Mouse (Mus musculus): ENCODE measurements around the gene Dpp6. TPM values are rescaled to one million over a fixed set of nuclear protein-coding genes. Genes with fewer than 3 reads are reported as not detected.

Gene Dpp6
- polyA plus RNA-seq, 1 experiment from 2014 or later = 28.8 TPM

GRCm38 (mm10) chr5:27077821-27078220, 260.8 kb downstream of the Dpp6 start:
- H3K9me3 ChIP-seq = no peaks in the 10 kb centered on the region
- WGBS = 66% methylated on average over 1 of the region's 1 CpGs

GRCm38 (mm10) chr5:27081275-27081674, 264.3 kb downstream of the Dpp6 start:
- Histone ChIP-seq H3K9me3 (no peaks in the 10 kb centered on the region), H3K9ac (replicated peaks) (no peak overlapping the region), H3K36me3 (no peaks in the 10 kb centered on the region), H3K27me3 (no peaks in the 10 kb centered on the region), H3K27ac (replicated peaks) (peak overlapping the region; percentile 54), H3K4me2 (replicated peaks) (no peak overlapping the region), H3K4me1 (peaks cover 17% of the 10 kb centered on the region), H3K4me3 (no peak overlapping the region)
- ATAC-seq (replicated peaks) = peak; percentile 86
- 34% methylated on average over 1 of the region's 1 CpGs for WGBS

More at GRCm38 (mm10) chr5:27077821-27078220, 260.8 kb downstream of the Dpp6 start:
- peaks cover 17% of the 10 kb centered on the region for H3K4me1 ChIP-seq
- no peak overlapping the region for H3K4me3 ChIP-seq
- no peak overlapping the region for H3K4me2 ChIP-seq (replicated peaks)
- H3K27ac ChIP-seq (replicated peaks) = no peak overlapping the region
- no peaks in the 10 kb centered on the region for H3K27me3 ChIP-seq
- ATAC-seq (replicated peaks) = no peak
- H3K9ac ChIP-seq (replicated peaks) = no peak overlapping the region
- H3K36me3 ChIP-seq = no peaks in the 10 kb centered on the region

- no peak overlapping the region for H3K4me2 ChIP-seq (replicated peaks)
- no peaks in the 10 kb centered on the region for H3K36me3 ChIP-seq
- no peak overlapping the region for H3K4me3 ChIP-seq
- WGBS = 78% methylated on average over 4 of the region's 4 CpGs
- H3K9me3 ChIP-seq = no peaks in the 10 kb centered on the region
- no peak overlapping the region for H3K9ac ChIP-seq (replicated peaks)
- ATAC-seq (replicated peaks) = no peak
- peaks cover 12% of the 10 kb centered on the region for H3K4me1 ChIP-seq
- H3K27me3 ChIP-seq = no peaks in the 10 kb centered on the region
- no peak overlapping the region for H3K27ac ChIP-seq (replicated peaks)
Observed at GRCm38 (mm10) chr5:27083762-27084161, 266.8 kb downstream of the Dpp6 start.

GRCm38 (mm10) chr5:27108221-27108620, 291.2 kb downstream of the Dpp6 start:
- Histone ChIP-seq H3K27me3 (no peaks in the 10 kb centered on the region), H3K4me3 (no peak overlapping the region), H3K9me3 (no peaks in the 10 kb centered on the region), H3K9ac (replicated peaks) (no peak overlapping the region), H3K4me1 (no peaks in the 10 kb centered on the region), H3K27ac (replicated peaks) (no peak overlapping the region), H3K4me2 (replicated peaks) (no peak overlapping the region), H3K36me3 (no peaks in the 10 kb centered on the region)
- no peak for ATAC-seq (replicated peaks)
- 98% methylated on average over 1 of the region's 1 CpGs for WGBS

GRCm38 (mm10) chr5:27122479-27122878, 305.5 kb downstream of the Dpp6 start:
- Histone ChIP-seq H3K27ac (replicated peaks) (no peak overlapping the region), H3K27me3 (no peaks in the 10 kb centered on the region), H3K4me3 (no peak overlapping the region), H3K9me3 (no peaks in the 10 kb centered on the region), H3K9ac (replicated peaks) (no peak overlapping the region), H3K4me2 (replicated peaks) (no peak overlapping the region), H3K36me3 (no peaks in the 10 kb centered on the region), H3K4me1 (no peaks in the 10 kb centered on the region)
- ATAC-seq (replicated peaks) = no peak
- WGBS = 46% methylated on average over 2 of the region's 2 CpGs

- 91% methylated on average over 2 of the region's 2 CpGs for WGBS
- ATAC-seq (replicated peaks) = peak; percentile 53; the same call in 1 of the 2 replicates
- H3K4me2 ChIP-seq (replicated peaks) = no peak overlapping the region
Observed at GRCm38 (mm10) chr5:27122944-27123343, 305.9 kb downstream of the Dpp6 start.

GRCm38 (mm10) chr5:27126034-27126433, 309.0 kb downstream of the Dpp6 start:
- Histone ChIP-seq H3K9me3 (no peaks in the 10 kb centered on the region), H3K4me2 (replicated peaks) (no peak overlapping the region), H3K36me3 (no peaks in the 10 kb centered on the region), H3K4me3 (no peak overlapping the region), H3K4me1 (no peaks in the 10 kb centered on the region), H3K27me3 (no peaks in the 10 kb centered on the region), H3K27ac (replicated peaks) (no peak overlapping the region), H3K9ac (replicated peaks) (no peak overlapping the region)
- ATAC-seq (replicated peaks) = no peak; the same call in 1 of the 2 replicates
- 66% methylated on average over 4 of the region's 4 CpGs for WGBS

More at GRCm38 (mm10) chr5:27122944-27123343, 305.9 kb downstream of the Dpp6 start:
- Histone ChIP-seq H3K27ac (replicated peaks) (no peak overlapping the region), H3K9ac (replicated peaks) (no peak overlapping the region), H3K4me1 (no peaks in the 10 kb centered on the region), H3K9me3 (no peaks in the 10 kb centered on the region), H3K36me3 (no peaks in the 10 kb centered on the region), H3K27me3 (no peaks in the 10 kb centered on the region), H3K4me3 (no peak overlapping the region)

- WGBS = 38% methylated on average over 3 of the region's 3 CpGs
- no peak overlapping the region for H3K27ac ChIP-seq (replicated peaks)
- no peak overlapping the region for H3K4me3 ChIP-seq
- H3K4me1 ChIP-seq = 0 out of 2 replicates have a peak, but pooled peaks cover 6% of the 10 kb centered on the region
- H3K27me3 ChIP-seq = no peaks in the 10 kb centered on the region
- H3K9ac ChIP-seq (replicated peaks) = no peak overlapping the region
- H3K9me3 ChIP-seq = no peaks in the 10 kb centered on the region
- ATAC-seq (replicated peaks) = peak; percentile 21; the same call in 1 of the 2 replicates
- H3K36me3 ChIP-seq = no peaks in the 10 kb centered on the region
- no peak overlapping the region for H3K4me2 ChIP-seq (replicated peaks)
Observed at GRCm38 (mm10) chr5:27133196-27133595, 316.2 kb downstream of the Dpp6 start.

- 79% methylated on average over 2 of the region's 2 CpGs for WGBS
Observed at GRCm38 (mm10) chr5:27134436-27135005, 317.5 kb downstream of the Dpp6 start.

GRCm38 (mm10) chr5:27147397-27147945, 330.5 kb downstream of the Dpp6 start:
- WGBS = 78% methylated on average over 6 of the region's 6 CpGs
- no peak overlapping the region for H3K27ac ChIP-seq (replicated peaks)
- H3K9me3 ChIP-seq = no peaks in the 10 kb centered on the region
- H3K36me3 ChIP-seq = no peaks in the 10 kb centered on the region
- no peak overlapping the region for H3K4me3 ChIP-seq
- H3K4me2 ChIP-seq (replicated peaks) = no peak overlapping the region
- no peaks in the 10 kb centered on the region for H3K27me3 ChIP-seq
- no peak for ATAC-seq (replicated peaks)
- H3K4me1 ChIP-seq = no peaks in the 10 kb centered on the region
- H3K9ac ChIP-seq (replicated peaks) = no peak overlapping the region

More at GRCm38 (mm10) chr5:27134436-27135005, 317.5 kb downstream of the Dpp6 start:
- Histone ChIP-seq H3K9me3 (no peaks in the 10 kb centered on the region), H3K36me3 (no peaks in the 10 kb centered on the region), H3K4me3 (no peak overlapping the region), H3K9ac (replicated peaks) (no peak overlapping the region), H3K4me2 (replicated peaks) (no peak overlapping the region), H3K4me1 (0 out of 2 replicates have a peak, but pooled peaks cover 6% of the 10 kb centered on the region), H3K27ac (replicated peaks) (no peak overlapping the region), H3K27me3 (no peaks in the 10 kb centered on the region)
- ATAC-seq (replicated peaks) = no peak

- Histone ChIP-seq H3K9me3 (no peaks in the 10 kb centered on the region), H3K9ac (replicated peaks) (no peak overlapping the region), H3K4me1 (no peaks in the 10 kb centered on the region), H3K36me3 (no peaks in the 10 kb centered on the region), H3K27ac (replicated peaks) (no peak overlapping the region), H3K27me3 (no peaks in the 10 kb centered on the region), H3K4me3 (no peak overlapping the region), H3K4me2 (replicated peaks) (no peak overlapping the region)
- WGBS = 93% methylated on average over 1 of the region's 1 CpGs
- no peak for ATAC-seq (replicated peaks)
Observed at GRCm38 (mm10) chr5:27151017-27151416, 334.0 kb downstream of the Dpp6 start.

- no peak overlapping the region for H3K4me2 ChIP-seq (replicated peaks)
- H3K4me3 ChIP-seq = no peak overlapping the region
- no peaks in the 10 kb centered on the region for H3K36me3 ChIP-seq
- 76% methylated on average over 3 of the region's 3 CpGs for WGBS
- no peaks in the 10 kb centered on the region for H3K9me3 ChIP-seq
- ATAC-seq (replicated peaks) = no peak
- H3K27ac ChIP-seq (replicated peaks) = no peak overlapping the region
- no peaks in the 10 kb centered on the region for H3K27me3 ChIP-seq
- no peaks in the 10 kb centered on the region for H3K4me1 ChIP-seq
- H3K9ac ChIP-seq (replicated peaks) = no peak overlapping the region
Observed at GRCm38 (mm10) chr5:27155671-27156070, 338.7 kb downstream of the Dpp6 start.

GRCm38 (mm10) chr5:27156366-27156765, 339.4 kb downstream of the Dpp6 start:
- ATAC-seq (replicated peaks) = no peak
- H3K27ac ChIP-seq (replicated peaks) = no peak overlapping the region

More at GRCm38 (mm10) chr5:27156366-27156765, 339.4 kb downstream of the Dpp6 start:
- no peak overlapping the region for H3K9ac ChIP-seq (replicated peaks)
- no peak overlapping the region for H3K4me3 ChIP-seq
- H3K4me1 ChIP-seq = no peaks in the 10 kb centered on the region
- H3K27me3 ChIP-seq = no peaks in the 10 kb centered on the region
- WGBS = 28% methylated on average over 2 of the region's 2 CpGs
- no peaks in the 10 kb centered on the region for H3K36me3 ChIP-seq
- H3K4me2 ChIP-seq (replicated peaks) = no peak overlapping the region
- H3K9me3 ChIP-seq = no peaks in the 10 kb centered on the region

All from forebrain, embryonic 15.5 days (tissue).